Mouse (Mus musculus) G1E-ER4 (cell line): ENCODE results near the gene Irak1bp1. TPM values are rescaled to one million over a fixed set of nuclear protein-coding genes. Genes with fewer than 3 reads are reported as not detected.

Source experiments
- GATA1 ChIP-seq: IDR thresholded peaks from one replicate; pipeline ENCODE4 v1.8.0; 2012; ENCODE audit warnings: low read length, inconsistent platforms
- polyA plus RNA-seq: library from polyadenylated mRNA; stranded (reverse); fragments of >175 nt; gene quantifications from 2 replicates; pipeline ENCODE4 v1.2.3, GENCODE M21; 2012

Irak1bp1 gene
- polyA plus RNA-seq, 1 experiment: 9.3 TPM

DNA sequence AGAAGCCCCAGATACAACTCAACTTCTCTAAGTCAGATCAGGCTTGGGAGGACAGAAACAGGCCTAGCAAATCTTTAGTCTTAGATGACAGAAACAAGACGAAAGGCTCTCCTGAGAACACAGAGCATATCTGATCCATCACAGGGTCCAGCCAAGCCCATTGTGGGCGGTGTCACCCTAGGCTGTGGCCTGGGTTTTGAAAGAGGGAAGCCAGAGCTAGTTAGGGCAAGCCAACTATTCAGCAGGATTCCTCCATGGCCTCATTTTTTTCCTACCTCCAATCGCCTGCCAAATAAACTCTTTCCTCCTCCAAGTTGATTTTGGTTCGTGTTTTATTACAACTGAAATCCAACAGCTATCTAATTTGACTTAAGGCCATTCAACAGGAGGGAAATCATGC lies 32.0 kb downstream of the Irak1bp1 start:
- TF ChIP-seq GATA1: no peak

DNA sequence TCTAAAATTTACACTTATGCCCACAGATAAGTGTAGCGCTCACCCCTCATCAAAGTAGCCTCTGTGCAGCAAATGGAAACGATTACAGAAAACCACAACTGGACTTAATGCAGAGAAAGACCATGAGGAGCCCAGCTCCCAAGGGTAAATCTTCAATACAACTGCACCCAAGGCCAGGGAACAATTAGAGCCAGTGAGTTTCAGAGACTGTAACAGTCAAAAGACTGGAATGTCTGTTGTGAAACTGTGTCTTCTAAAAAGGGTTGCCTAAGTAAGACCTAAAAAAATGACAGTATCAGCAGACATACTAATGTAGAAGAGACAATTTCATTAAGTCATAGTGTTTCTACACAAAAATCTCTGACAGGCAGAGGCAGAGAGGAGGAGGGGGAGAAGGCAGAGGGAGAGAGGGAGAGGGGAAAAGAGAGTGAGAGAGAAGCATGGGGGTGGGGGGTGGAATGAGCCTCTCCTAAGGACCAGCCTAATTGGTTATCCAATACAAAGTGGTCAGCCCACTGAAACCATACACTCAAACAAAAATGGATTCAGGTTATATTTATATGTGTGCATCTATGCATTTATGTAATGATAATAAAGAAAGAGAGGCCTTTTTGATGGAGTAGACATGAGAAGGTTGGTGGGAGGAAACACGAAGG lies 32.6 kb downstream of the Irak1bp1 start:
- TF ChIP-seq GATA1: no peak

DNA sequence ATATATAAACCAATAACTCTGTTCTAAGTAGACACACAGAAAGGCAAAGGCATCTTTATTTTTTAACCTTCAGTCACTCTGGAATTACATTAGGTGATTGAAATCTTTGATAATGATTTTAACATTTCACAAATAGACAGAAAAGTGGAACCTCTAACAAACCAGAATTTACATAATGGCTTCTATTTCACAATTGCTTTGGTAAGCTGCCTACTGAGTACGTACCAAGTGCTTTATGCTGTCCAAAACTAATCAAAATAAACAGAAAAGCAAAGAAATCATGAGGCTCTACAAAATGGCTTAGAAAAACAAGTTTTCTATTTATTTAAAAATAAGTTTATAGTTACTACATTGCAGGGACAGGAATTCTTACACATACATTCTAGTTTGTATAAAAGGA lies 36.8 kb downstream of the Irak1bp1 start:
- no peak for TF ChIP-seq GATA1

DNA sequence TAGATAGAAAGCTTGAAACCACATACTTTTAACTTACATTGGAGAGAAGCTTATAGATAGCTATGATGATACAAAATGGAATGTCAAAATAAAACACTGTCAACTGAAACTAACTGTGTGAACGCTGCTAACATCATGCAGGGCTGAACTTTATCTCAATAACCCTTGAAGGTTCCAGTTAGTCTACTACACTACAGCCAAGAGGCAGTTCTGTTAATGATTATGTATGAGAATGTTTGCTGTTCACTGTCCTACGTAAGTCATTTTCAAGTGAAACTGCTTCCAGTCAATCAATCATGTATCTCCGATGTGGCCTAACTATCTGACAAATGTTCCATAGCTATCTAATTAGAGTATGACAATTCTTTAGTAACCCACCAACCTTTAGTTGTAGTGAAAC lies 38.4 kb downstream of the Irak1bp1 start:
- no peak for TF ChIP-seq GATA1

DNA sequence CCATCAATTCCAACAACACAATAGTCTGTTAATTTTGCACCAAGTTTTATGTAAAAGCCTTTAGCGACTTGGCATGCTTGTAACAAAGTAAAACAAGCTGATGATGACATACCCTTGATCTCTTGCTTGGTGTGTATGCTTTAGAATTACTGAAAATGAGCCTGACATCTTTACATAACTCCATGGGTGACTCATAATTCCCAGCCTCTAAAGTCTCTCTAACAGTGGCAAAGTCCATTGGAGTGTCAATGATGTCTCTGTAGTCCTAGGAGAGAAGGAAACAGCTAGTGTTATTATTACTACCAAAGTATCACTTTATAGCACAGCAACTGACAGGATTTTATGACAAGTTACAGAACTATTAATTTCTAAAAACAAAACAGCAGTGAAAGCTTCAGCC lies 47.7 kb downstream of the Irak1bp1 start:
- no peak for TF ChIP-seq GATA1

DNA sequence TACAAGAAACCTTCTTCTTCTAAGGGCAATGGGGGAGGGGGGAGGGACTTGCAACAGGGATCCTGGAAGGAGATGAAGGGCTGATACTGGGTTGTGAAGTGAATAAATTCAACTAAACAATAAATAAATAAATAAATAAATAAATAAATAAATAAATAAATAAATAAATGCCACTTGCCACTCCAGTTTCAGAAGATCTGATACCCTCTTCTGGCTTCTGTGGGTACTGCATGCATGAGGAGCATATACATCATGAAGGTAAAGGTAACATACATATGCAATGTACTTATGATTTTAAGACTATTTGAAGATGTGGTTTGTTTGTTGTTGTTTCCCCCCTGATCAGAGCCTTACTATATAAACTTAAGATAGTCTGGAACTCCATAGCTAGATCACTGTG lies 54.8 kb downstream of the Irak1bp1 start:
- no peak for TF ChIP-seq GATA1

DNA sequence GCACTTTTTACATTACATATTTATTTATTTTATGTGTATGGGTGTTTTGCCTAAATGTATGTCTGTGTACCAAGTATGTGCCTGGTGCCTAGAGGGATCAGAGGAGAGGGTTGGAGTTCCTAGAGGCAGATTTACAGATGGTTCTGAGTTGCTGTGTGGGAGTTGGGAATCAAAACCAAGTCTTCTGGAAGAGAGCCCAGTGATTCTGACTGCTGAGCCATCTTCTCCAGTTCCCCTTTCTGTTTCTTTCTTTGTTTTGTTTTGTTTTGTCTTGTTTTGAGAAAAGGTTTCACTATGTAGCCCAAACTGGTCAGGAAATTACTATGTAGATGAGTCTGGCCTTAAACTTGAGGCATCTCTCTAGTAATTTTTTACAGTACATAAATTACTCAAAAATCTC lies 59.3 kb downstream of the Irak1bp1 start:
- TF ChIP-seq GATA1: no peak

Other genes starting within 250 kb of the Irak1bp1 start
- 7.0 and 9.2 TPM in 2 replicates for gene Phip, start 146.0 kb downstream of the Irak1bp1 start, polyA plus RNA-seq